Mouse (Mus musculus) T-helper 17 cell (primary cell): ENCODE results near the gene Hes1.

ENCODE experiments used
- in situ Hi-C, 2 experiments: fragments of 300-600 bp; cut with MboI, MseI; formaldehyde crosslinking; loops; 1 replicate in 1 of 2; 2 replicates in 1 of 2; pipeline ENCODE4 v1.15.1; 2025; ENCODE audit warnings: high pct_unique_total_duplicates in 2 of 2

The Hes1 gene

GRCm38 (mm10) chr16:30063984-30064453, at the start of gene Hes1:
Gene Hes1 (plus strand): TSS chr16:30064384.
- in situ Hi-C loops = no loop called here

DNA sequence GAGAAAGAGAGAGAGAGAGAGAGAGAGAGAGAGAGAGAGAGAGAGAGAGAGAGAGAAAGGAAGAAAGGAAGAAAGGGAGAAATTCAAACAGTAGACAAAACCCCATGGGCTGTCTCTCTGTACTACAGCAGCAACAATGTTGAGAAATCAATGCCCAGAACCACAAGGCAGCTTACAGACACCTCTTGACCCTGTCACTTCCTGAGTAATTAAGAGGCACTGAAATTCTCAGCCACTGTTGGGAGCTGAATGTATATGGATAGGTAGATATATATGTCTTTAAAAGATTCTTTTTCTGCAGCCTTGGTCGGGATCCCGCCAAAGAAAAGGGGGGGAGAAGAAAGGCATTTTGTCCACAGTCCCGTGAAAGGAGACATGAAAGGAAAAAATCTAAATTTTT, 48.1 kb upstream of the Hes1 start:
- in situ Hi-C loops = no loop called here

GRCm38 (mm10) chr16:30020124-30020523, 44.1 kb upstream of the Hes1 start:
- in situ Hi-C loops = no loop called here

- in situ Hi-C loops = no loop called here
Measured at GRCm38 (mm10) chr16:30022352-30022751, 41.8 kb upstream of the Hes1 start.

GRCm38 (mm10) chr16:30022890-30023797, 41.0 kb upstream of the Hes1 start:
- in situ Hi-C loops = no loop called here

DNA sequence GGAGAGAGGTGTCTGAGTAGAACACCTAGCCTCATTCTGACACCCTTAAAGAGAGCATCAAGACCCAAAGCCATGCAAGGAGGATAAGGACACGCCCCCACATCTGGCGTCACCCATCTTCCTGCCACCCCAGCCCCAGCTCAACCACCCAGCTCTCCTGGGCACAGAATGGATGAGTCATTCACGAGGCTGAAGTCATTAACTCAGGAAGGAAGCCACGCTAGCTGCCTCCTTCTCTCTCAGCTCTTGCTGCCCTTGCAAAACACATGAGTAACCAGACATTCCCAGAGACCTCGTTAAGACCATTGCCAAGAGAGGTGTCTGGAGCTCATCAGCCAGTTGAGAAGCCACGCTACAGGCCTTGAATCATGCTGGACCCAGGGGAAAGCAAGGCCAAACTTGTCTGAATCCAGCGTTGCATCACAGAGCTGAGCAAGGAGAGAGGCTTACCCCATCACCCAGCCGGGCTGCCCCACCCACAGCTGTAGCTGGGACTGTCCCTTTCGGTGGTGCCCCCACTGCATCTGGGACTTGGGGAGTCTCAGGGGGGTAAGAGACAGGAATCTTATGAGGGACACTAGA, 39.4 kb upstream of the Hes1 start:
- in situ Hi-C loops = no loop called here

DNA sequence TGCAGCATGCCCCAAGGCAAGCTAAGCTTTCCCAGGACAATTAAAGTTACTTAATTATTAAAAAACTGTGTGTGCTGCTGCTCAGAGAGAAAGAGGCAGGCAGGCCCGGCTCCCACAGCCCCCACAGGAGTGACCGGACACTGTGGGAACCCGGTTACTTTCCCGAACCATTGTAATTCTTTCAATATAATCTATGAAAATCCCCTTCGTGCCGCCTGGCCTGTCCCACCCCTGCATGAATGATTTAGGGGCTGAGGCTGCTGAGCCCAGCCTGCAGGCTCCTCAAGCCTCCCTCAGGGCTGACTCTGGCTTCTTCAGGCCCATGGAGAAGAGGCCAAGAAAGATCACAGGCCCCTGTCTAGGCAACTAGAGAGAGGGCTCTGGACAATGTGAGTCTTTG, 36.0 kb upstream of the Hes1 start:
- in situ Hi-C loops = no loop called here

DNA sequence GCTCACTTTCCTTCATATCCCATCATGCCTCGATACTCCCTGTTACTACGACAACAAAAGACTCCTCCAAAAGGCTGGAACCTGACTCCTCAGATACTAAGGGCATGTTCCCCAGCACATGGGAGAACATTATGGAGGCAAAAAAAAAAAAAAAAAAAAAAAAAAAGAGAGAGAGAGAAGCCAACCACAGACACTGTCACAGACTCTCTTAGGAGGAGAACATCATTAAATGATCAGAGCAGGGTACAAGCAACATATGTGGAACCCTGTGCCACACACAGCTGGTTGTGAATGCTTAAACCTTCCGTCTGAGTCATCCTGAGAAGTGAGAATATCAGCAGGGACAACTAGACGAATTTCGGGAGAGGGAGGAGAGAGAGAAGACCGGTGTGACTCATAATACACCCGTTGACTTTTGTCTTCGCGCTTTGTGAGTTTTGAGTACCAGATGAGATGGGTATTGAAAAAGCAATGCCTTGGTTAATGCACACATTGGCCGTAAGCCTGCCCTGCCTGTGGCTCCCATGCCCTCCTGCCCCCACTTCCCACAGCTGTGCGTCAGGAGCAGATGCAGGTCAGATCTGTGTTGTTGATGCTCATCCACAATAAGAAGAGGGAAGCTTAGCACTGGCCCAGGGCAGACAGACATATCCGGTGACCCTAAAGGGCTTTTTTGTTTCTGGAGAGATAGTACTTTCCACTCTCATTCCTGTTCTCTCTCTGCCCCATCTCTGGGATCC, 34.8 kb upstream of the Hes1 start:
- in situ Hi-C loops = no loop called here

GRCm38 (mm10) chr16:30032326-30032904, 31.8 kb upstream of the Hes1 start:
- in situ Hi-C loops = no loop called here

DNA sequence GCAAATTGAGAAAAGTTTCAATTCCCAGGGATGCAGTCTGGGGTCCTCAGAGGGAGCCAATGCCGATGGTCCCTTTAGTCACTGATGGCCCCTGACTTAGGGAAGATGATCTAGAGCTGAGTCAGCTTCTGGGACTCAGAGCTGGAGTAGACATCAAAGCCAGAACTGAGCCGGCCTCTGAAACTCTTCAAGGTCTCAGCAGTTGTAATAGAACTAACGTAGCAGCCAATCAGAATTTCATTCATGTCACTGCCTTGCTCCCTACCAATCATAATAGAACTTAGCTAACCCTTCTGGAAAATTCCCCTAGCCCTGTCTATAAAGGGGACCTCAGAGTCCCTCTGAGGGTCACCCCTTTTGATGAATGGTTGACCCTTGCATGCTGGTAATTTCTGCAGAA, 30.8 kb upstream of the Hes1 start:
- in situ Hi-C loops = no loop called here

DNA sequence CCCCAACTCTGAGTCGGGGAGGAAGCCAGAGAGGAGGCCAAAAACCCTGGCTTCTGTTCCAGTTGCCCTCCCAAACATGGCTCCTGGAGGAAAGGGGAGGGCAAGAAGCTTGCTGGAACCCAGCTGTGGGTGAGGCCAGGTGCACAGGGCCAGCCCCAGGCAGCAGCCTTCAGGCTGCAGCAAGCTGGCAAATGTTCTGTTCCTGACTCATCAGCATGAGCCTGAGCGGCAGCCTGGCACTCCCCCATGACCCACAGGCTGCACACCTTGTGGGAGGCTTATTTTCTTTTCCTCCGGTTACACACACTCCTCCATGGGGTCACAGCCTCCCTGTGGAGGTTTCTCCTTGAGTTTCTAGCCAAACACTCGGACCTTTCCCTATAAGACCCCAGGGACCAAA, 30.2 kb upstream of the Hes1 start:
- in situ Hi-C loops = no loop called here

GRCm38 (mm10) chr16:30034521-30034920, 29.7 kb upstream of the Hes1 start:
- in situ Hi-C loops = no loop called here

- in situ Hi-C loops = loop anchor here in 1 of 2 experiments (5.0 kb wide), 1 partner anchor 67 kb away; no protein-coding TSS in a partner anchor
Measured at GRCm38 (mm10) chr16:30034979-30035440, 29.2 kb upstream of the Hes1 start.

- in situ Hi-C loops = loop anchor here in 1 of 2 experiments (5.0 kb wide), 1 partner anchor 66 kb away; no protein-coding TSS in a partner anchor
Measured at GRCm38 (mm10) chr16:30036104-30036503, 28.1 kb upstream of the Hes1 start.

DNA sequence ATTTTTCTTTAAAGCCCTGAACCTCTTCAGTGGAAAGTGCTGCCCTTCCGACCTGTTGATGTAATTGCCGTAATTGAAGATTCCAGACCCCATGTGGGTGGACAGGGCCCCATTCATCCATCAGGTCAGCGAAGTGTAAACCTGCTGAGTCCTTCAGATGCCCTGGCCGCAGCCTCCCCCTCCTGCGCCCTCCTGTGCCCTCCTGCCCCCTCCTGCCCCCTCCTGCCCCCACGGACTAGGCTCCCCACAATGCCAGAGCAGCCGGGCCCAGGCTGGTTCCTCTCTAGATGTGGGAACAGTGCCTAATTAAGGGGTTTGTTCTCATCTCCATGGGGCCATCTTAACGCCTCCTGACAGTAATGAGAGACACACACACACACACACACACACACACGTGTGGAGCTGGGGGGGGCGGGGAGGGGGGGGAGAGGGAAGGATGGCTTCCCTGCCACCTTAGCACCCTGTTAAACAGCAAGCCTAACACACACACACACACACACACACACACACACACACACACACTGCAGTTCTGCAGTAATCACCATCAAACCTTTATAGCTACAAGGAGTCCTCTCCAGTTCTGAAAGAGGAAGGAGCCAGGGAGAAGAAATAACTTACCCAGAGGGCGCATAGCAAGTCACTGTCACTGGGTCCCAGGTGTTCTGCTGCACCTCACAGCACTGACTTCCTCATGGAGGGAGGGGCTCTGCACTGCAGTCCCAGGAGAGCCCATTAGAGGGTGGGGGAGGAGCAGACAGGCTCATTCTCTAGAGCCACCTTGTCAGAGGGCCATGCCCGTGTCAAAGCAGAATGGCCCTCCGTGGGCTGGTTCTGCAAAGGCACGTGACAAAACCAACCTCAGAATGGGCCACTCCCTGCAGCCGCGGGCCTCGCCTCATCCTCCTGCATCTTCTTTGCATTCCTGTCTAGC, 25.3 kb upstream of the Hes1 start:
- in situ Hi-C loops = loop anchor here in 1 of 2 experiments (5.0 kb wide), 1 partner anchor 63 kb away; no protein-coding TSS in a partner anchor

DNA sequence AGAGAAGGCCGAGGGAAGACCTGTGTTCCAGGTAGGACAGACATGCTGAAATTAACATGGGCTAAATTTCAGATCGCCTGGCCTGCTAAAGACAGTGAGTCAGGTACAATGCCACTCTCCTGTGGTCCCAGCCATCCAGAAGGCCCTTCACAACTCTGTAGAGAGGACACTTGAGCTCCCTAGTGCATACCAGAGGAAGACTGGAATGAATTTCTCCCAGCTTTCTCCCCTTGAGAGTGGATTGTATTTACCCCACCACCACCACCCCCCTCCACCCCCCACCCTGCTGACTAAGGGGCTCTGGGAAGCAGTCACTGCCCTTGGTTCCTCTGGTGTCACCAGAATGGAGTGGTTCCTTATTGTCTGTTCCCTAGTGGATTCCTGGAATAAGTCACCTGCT, 24.3 kb upstream of the Hes1 start:
- in situ Hi-C loops = loop anchor here in 1 of 2 experiments (5.0 kb wide), 1 partner anchor 62 kb away; no protein-coding TSS in a partner anchor

GRCm38 (mm10) chr16:30042859-30043258, 21.3 kb upstream of the Hes1 start:
- in situ Hi-C loops = no loop called here

DNA sequence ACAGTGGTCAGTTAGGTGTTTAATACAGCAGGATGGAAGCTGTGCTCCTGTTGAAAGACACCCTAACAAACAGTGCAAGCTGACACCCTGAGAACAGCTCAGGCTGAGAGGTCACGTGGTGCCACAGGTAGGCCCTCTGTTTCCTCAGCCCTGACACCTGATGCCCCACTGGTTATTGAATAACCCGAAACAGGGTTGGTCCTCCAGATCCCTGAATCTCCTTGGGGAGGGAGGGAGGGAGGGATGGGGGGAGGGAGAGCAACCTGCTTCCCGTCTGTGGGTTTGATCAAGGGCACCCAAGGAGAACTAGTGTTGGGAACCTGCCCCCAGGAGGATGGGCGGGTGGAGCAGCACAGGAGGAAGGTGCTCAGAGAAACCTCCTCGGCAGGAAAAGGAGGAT, 18.6 kb upstream of the Hes1 start:
- in situ Hi-C loops = no loop called here

- in situ Hi-C loops = no loop called here
Measured at GRCm38 (mm10) chr16:30047010-30047409, 17.2 kb upstream of the Hes1 start.

GRCm38 (mm10) chr16:30047421-30047831, 16.8 kb upstream of the Hes1 start:
- in situ Hi-C loops = no loop called here
